Mouse (Mus musculus) splenic B cell, adult 2 months (primary cell): ENCODE results near the gene Taf3.

ENCODE experiments used
- DNase-seq: peaks from one replicate; pipeline ENCODE4 v3.0.0-alpha.2; 2011; ENCODE audit warnings: low read depth, low spot score
- H3K27me3 ChIP-seq: 2 replicates; pipeline ENCODE4 v1.6.1; 2012; ENCODE audit warnings: mild to moderate bottlenecking, low read length, moderate library complexity, mixed read lengths; ENCODE audit not compliant: control insufficient read depth, poor library complexity, insufficient read depth, severe bottlenecking
- H3K36me3 ChIP-seq: 2 replicates; pipeline ENCODE4 v1.6.1; 2012; ENCODE audit warnings: mild to moderate bottlenecking, low read length, moderate library complexity, mixed read lengths; ENCODE audit not compliant: control insufficient read depth, poor library complexity, insufficient read depth, severe bottlenecking

Taf3 gene

DNA sequence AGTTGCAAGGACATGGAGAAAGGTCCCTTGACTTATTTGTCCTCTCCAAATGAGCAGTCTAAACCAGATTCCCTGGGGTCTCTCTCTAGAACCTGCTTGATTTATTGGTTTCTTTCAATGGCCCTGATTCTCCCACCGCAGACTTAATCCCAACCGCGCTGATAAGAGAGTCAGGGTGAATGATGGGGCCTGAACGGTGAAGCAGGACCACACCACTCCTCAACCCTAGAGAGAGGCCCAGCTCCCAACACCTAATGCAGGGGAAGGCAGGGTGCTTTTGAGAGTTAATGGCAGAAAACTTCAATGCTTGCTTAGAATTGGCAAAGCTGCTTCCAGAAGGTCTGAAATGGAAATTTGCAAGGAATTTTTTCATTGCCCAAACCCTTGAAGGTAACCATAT lies 173.2 kb downstream of the Taf3 start:
- H3K27me3 ChIP-seq, result peaks cover 1% of the 10 kb centered on the region; the same call in 1 of the 2 replicates
- no peak for DNase-seq

DNA sequence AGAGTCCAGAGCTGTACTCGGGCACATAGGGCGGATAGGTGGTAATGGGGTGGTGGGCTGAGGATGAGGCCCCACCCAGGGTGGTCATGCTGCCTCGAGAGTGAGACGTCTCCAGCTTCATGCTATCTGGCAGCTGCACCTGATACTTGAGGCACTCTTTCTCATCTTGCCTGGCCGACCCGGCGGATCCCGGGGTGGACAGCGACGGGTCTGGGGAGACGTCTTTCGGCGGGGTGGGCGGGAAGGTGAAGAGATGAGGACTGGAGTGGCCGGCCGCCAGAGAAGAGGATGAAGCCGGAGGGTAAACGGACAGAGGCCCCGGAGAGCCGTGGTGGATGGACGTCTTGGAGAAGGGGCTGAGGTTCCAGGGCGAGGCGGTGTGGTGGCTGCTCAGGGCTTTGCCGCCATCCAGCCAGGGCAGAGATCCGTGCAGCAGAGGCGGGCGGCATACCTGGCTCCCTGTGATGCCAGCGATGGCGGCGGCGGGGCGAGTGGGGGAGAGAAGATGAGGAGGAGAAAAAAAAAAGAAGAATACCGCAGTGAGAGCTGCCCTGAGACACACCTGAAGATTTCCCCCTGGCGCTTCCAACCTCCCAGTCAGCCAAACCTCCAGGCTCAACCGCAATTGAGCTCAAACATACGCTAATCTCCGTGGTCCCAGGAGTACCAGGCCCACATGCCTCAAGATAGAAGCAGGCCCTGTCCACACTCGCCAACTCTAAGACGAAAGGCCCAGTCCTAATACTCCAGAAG lies 173.8 kb downstream of the Taf3 start:
- DNase-seq, result no peak
- Histone ChIP-seq H3K27me3 (peaks cover 1% of the 10 kb centered on the region; the same call in 1 of the 2 replicates), H3K36me3 (no peaks in the 10 kb centered on the region)

More for the DNA sequence above, 173.2 kb downstream of the Taf3 start:
- H3K36me3 ChIP-seq, result no peaks in the 10 kb centered on the region

DNA sequence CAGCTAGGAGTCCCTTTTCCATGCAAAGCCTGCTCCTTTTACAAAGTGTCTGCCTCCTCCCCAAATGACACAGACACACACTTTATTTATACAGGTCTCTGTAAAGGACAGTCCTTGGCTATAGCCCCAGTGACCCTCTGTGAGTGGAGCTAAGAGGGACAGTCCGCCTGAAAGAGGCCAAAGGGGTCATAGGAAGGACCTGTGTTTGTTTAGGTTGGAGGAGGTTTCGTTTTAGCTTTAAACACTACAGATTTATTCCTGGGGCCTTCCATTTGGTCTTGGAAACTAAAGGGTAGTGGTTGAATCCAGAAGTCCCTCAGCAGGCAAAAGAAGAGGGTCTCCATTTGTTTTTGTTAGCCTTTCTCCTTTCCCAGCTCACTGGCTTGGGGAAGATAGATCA lies 174.6 kb downstream of the Taf3 start:
- no peaks in the 10 kb centered on the region for H3K36me3 ChIP-seq
- DNase-seq, result no peak
- H3K27me3 ChIP-seq, result peaks cover 1% of the 10 kb centered on the region; the same call in 1 of the 2 replicates

DNA sequence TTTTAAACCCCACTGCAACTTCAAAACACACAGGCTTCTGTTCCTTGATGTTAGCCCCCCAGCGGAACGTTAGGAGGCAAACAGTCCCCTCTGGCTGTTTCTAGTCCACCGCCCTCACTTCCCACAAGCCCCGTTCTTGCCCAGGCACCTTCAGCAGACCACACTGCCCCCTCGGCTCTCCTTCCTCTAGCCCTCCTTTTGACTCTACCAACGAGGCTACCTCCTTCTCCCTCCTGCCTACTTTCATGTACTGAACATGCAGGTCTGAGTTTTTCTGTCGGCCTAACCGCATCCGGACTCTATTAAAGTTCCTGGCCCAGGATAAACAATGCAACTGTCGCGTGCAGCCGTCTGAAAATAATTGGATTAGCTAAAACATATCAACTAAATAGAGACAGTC lies 175.7 kb downstream of the Taf3 start:
- Histone ChIP-seq H3K36me3 (no peaks in the 10 kb centered on the region), H3K27me3 (peaks cover 1% of the 10 kb centered on the region; the same call in 1 of the 2 replicates)
- no peak for DNase-seq

DNA sequence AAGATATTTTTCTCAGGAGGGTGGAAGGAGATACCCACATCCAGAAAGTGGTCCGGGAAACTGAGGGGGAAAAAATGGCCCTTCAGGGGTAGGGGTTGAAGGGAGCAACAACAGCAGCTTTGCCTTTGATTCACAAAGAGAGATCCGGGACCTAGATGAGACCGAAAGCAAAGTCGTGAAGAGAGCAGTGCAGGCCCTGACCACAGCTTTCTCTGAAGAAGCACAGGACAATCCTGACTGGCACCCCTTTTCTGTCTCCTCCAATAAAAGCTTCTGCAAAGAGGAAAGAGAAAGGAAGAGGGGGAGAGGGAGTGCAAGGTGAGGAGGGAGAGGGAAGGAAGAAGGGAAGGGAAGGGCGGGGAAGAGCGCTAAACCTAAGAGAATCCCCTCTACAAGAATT lies 176.6 kb downstream of the Taf3 start:
- Histone ChIP-seq H3K27me3 (no peaks in the 10 kb centered on the region), H3K36me3 (no peaks in the 10 kb centered on the region)
- DNase-seq, result no peak

DNA sequence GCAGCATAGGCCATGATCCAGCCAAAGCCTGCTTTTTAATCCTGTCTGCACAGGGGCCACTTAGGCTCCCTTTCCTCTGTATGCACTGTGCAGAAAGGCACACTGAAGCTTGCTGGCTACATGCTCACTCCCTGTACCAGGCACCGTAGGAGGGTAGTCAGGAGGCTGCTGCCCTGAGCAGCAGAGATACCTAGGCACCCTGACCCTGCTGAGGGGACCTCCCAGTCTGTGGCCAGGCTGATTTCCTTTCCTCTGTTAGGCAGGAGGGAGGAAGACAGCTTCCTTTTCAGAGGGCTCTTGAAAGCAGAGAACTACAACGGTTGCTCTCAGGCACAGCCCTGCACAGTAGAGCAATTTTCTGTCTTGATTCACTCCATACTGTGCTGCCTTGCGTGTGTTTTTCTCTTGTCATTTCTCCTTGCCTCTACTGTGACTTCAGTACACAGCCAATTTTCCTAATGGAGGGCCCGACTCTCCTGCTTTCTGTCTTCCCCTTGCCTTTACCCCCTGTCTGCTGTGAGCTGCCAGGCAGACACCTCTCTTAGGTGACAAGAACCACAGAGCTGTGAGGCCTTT lies 177.2 kb downstream of the Taf3 start:
- DNase-seq, result no peak
- Histone ChIP-seq H3K36me3 (no peaks in the 10 kb centered on the region), H3K27me3 (no peaks in the 10 kb centered on the region)

DNA sequence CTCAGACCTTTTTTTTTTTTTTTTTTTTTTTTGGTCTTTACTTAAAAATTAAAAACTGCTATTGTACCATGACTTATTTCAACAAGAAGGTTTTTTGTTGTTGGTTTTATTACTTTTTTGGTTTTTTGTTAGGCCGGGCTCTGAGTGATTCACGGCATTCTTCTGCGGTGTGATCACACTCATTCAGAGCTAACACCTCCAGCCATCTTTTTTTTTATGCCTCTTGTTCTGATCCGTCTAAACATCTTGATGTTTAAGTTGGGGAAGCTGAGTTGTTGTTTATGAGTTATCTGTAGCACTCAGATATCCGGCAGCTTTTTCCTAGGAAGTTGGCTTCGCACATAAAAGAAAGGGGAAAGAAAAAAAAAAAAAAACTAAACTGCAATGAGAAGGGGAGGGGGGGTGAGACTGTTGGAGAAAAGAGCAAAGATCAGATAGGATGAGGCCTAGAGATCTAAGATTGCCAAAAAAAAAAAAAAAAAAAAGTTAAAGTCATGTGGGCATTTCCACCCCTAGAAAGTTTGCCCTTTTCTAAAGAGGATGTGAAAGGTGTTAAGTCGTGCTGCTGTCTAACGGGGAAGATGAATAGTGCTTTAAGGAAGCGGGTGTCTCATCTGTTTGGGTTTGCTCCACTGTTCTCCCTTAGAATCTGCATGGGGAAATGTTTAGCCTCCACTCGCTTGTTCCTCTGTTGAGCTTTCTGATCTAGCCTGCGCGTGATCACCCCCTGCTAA lies 181.1 kb downstream of the Taf3 start:
- Histone ChIP-seq H3K36me3 (no peaks in the 10 kb centered on the region), H3K27me3 (no peaks in the 10 kb centered on the region)
- no peak for DNase-seq
